Mouse (Mus musculus) myocyte (in vitro differentiated cells): ENCODE results near the gene Sppl3. TPM values are rescaled to one million over a fixed set of nuclear protein-coding genes. Genes with fewer than 3 reads are reported as not detected.

Source experiments
- H3K27me3 ChIP-seq: one replicate; pipeline ENCODE4 v1.6.1; 2011; ENCODE audit not compliant: control insufficient read depth, insufficient read depth, insufficient read length
- H3K36me3 ChIP-seq: one replicate; pipeline ENCODE4 v1.6.1; 2011; ENCODE audit not compliant: control insufficient read depth, insufficient read depth
- H3K4me2 ChIP-seq: one replicate; pipeline ENCODE4 v1.6.1; 2011; ENCODE audit warnings: low read depth, control low read depth
- H3K4me3 ChIP-seq: one replicate; pipeline ENCODE4 v1.5.1; 2011; ENCODE audit warnings: mild to moderate bottlenecking, control low read depth, moderate library complexity
- H3K79me2 ChIP-seq: one replicate; pipeline ENCODE4 v1.6.1; 2011; ENCODE audit not compliant: control insufficient read depth, insufficient read depth
- H3ac ChIP-seq: one replicate; pipeline ENCODE4 v1.6.1; 2011; ENCODE audit not compliant: control insufficient read depth, insufficient read length
- CEBPB ChIP-seq: IDR thresholded peaks from 2 replicates; pipeline ENCODE4 v1.6.1; 2011; ENCODE audit warnings: mild to moderate bottlenecking, moderate library complexity; ENCODE audit not compliant: poor library complexity, insufficient read depth, severe bottlenecking
- E2F4 ChIP-seq: IDR thresholded peaks from one replicate; pipeline ENCODE4 v1.6.1; 2011; ENCODE audit warnings: mild to moderate bottlenecking, control low read depth, moderate library complexity; ENCODE audit not compliant: insufficient read depth
- MAX ChIP-seq: IDR thresholded peaks from one replicate; pipeline ENCODE4 v1.6.1; 2011; ENCODE audit warnings: low read depth, mild to moderate bottlenecking, control low read depth
- MYOD1 ChIP-seq, 3 experiments: IDR thresholded peaks; one replicate each; pipeline ENCODE4 v1.6.1; 2011; ENCODE audit warnings: control low read depth in 2 of 3, low read depth in 2 of 3, mild to moderate bottlenecking in 2 of 3, moderate library complexity in 1 of 3; ENCODE audit not compliant: insufficient read length in 2 of 3, control insufficient read depth in 1 of 3
- MYOG ChIP-seq, 3 experiments: IDR thresholded peaks; one replicate each; pipeline ENCODE4 v1.6.1; 2011; ENCODE audit warnings: control low read depth in 2 of 3, low read depth in 2 of 3, mild to moderate bottlenecking in 2 of 3; ENCODE audit not compliant: insufficient read length in 2 of 3, control insufficient read depth in 1 of 3, insufficient read depth in 1 of 3
- POLR2A ChIP-seq: IDR thresholded peaks from one replicate; pipeline ENCODE4 v1.6.1; 2011; ENCODE audit warnings: low read depth, mild to moderate bottlenecking, control low read depth, moderate library complexity; ENCODE audit not compliant: insufficient read length
- POLR2AphosphoS2 ChIP-seq: IDR thresholded peaks from one replicate; pipeline ENCODE4 v1.6.1; 2011; ENCODE audit warnings: low read depth, control low read depth; ENCODE audit not compliant: insufficient read length
- REST ChIP-seq: IDR thresholded peaks from one replicate; pipeline ENCODE4 v1.6.1; 2011; ENCODE audit warnings: mild to moderate bottlenecking, control low read depth, moderate library complexity; ENCODE audit not compliant: insufficient read depth, insufficient read length
- SRF ChIP-seq: IDR thresholded peaks from one replicate; pipeline ENCODE4 v1.6.1; 2011; ENCODE audit warnings: low read depth; ENCODE audit not compliant: control insufficient read depth, insufficient read length
- TCF12 ChIP-seq: IDR thresholded peaks from one replicate; pipeline ENCODE4 v1.6.1; 2011; ENCODE audit warnings: mild to moderate bottlenecking, control low read depth; ENCODE audit not compliant: poor library complexity, insufficient read depth, severe bottlenecking
- TCF3 ChIP-seq: IDR thresholded peaks from one replicate; pipeline ENCODE4 v1.6.1; 2011; ENCODE audit warnings: low read depth, control low read depth; ENCODE audit not compliant: insufficient read length
- USF1 ChIP-seq: IDR thresholded peaks from one replicate; pipeline ENCODE4 v1.6.1; 2011; ENCODE audit warnings: low read depth, mild to moderate bottlenecking, control low read depth, moderate library complexity
- polyA plus RNA-seq: library from polyadenylated mRNA; unstranded; fragments of >200 nt; fragmentation: generic; extraction: Trizol; gene quantifications from one replicate; pipeline ENCODE4 v1.2.1, GENCODE M21; 2012; ENCODE audit warnings: missing spikeins

The Sppl3 gene
- polyA plus RNA-seq, 1 experiment = 24.9 TPM

GRCm38 (mm10) chr5:115118961-115119570 lies 108.1 kb downstream of the Sppl3 start, which contains the start of gene Acads:
Acads (minus strand) TSS chr5:115119346.
- Histone ChIP-seq H3K4me2 (peak within 1 kb of the TSS; percentile 61), H3K79me2 (peaks cover 21% of the 10 kb centered on the region), H3K36me3 (peaks cover 6% of the 10 kb centered on the region), H3ac (peak within 1 kb of the TSS; percentile 54), H3K4me3 (peak within 1 kb of the TSS; percentile 40), H3K27me3 (no peaks in the 10 kb centered on the region)
- TF ChIP-seq POLR2A = peak; percentile 91
- no peak for TF ChIP-seq REST
- TF ChIP-seq MYOG (IDR thresholded peaks at IDR 0.05; ENCODE audit: control insufficient read depth in 1 of 3, insufficient read depth in 1 of 3, insufficient read length in 2 of 3, low read depth in 2 of 3) = peak in 1 of 3 experiments; percentile 39
- TF ChIP-seq CEBPB = no peak
- no peak for TF ChIP-seq MAX
- TF ChIP-seq MYOD1 (IDR thresholded peaks at IDR 0.05; ENCODE audit: control insufficient read depth in 1 of 3, insufficient read length in 2 of 3, low read depth in 2 of 3) = peak in 1 of 3 experiments; percentile 52
- no peak for TF ChIP-seq TCF3
- TF ChIP-seq USF1 = no peak
- peak; percentile 89 for TF ChIP-seq POLR2AphosphoS2
- TF ChIP-seq SRF = no peak
- no peak for TF ChIP-seq TCF12
- TF ChIP-seq E2F4 = no peak

DNA sequence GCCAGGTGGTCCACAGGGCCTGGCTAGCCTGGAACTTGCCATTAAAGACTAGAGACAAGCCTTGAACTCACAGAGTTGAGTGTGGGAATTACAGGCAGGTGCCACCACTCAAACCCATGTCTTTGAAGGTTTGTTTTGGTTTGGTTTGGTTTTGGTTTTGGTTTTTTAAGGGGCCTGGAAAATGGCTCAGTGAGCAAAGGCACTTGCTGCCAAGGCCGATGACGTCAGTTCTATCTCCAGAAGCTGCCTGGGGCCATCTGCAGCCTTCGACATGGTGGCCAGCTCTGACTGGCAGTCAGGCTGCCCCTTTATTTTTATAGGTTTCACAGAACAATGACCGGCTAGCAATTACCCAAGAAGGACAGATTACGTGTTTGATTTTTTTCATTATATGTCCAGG lies 110.0 kb downstream of the Sppl3 start:
- TF ChIP-seq SRF = no peak
- TF ChIP-seq CEBPB = no peak
- TF ChIP-seq TCF3 = no peak
- no peak for TF ChIP-seq USF1
- no peak for TF ChIP-seq REST
- TF ChIP-seq MYOD1 (IDR thresholded peaks at IDR 0.05; ENCODE audit: control insufficient read depth in 1 of 3, insufficient read length in 2 of 3, low read depth in 2 of 3) = no peak
- Histone ChIP-seq H3K36me3 (peaks cover 6% of the 10 kb centered on the region), H3K4me3 (peak overlapping the region; percentile 40)

GRCm38 (mm10) chr5:115124690-115125089 lies 113.8 kb downstream of the Sppl3 start:
- H3K27me3 ChIP-seq = no peaks in the 10 kb centered on the region
- TF ChIP-seq CEBPB (no peak), MYOD1 (IDR thresholded peaks at IDR 0.05; ENCODE audit: control insufficient read depth in 1 of 3, insufficient read length in 2 of 3, low read depth in 2 of 3) (no peak), MAX (no peak), TCF3 (no peak), POLR2A (no peak), POLR2AphosphoS2 (no peak), E2F4 (no peak), REST (no peak), TCF12 (no peak), MYOG (IDR thresholded peaks at IDR 0.05; ENCODE audit: control insufficient read depth in 1 of 3, insufficient read depth in 1 of 3, insufficient read length in 2 of 3, low read depth in 2 of 3) (no peak), SRF (no peak)
- H3K79me2 ChIP-seq = no peaks in the 10 kb centered on the region
- no peak overlapping the region for H3K4me2 ChIP-seq
- no peak overlapping the region for H3ac ChIP-seq
- no peak overlapping the region for H3K4me3 ChIP-seq
- H3K36me3 ChIP-seq = peaks cover 21% of the 10 kb centered on the region

More for the DNA sequence above, 110.0 kb downstream of the Sppl3 start:
- H3K79me2 ChIP-seq = peaks cover 21% of the 10 kb centered on the region
- H3K4me2 ChIP-seq = no peak overlapping the region
- H3ac ChIP-seq = no peak overlapping the region
- no peaks in the 10 kb centered on the region for H3K27me3 ChIP-seq

DNA sequence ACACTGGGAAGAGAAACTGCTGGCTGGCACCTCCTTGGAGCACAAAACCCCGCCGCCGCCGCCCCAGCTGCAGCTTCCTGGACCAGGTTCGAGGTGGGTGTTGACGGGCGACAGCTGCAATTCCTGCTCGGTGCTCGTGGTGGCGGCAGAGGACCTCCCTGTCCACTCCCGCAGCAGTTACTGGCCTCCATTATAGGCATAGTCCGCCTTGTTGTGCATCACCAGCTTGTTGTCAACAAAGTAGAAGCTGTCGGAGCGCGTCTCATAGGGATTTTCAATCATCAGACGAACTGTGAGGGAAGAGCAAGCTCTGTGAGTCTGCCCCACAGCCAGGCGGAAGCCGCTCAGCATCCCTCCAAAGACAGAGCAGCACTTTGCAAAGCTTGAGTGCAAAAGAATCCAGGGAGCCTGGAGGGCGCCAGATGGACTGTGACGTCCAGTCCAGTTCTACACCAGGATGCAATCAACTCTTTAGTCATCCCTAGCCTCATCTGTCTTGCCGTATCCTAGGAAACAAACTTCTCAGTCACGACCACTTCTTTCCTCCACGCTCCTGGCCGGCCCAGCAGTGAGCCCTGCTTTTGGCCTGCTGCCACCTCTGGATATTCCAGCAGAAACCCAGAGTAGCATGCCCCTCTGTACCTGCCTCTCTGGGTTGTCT lies 114.4 kb downstream of the Sppl3 start:
- peaks cover 21% of the 10 kb centered on the region for H3K36me3 ChIP-seq

GRCm38 (mm10) chr5:115126578-115127312 lies 115.8 kb downstream of the Sppl3 start:
- no peak overlapping the region for H3K4me2 ChIP-seq
- TF ChIP-seq TCF3 = no peak
- no peak for TF ChIP-seq POLR2AphosphoS2
- TF ChIP-seq POLR2A = no peak
- TF ChIP-seq MYOD1 (IDR thresholded peaks at IDR 0.05; ENCODE audit: control insufficient read depth in 1 of 3, insufficient read length in 2 of 3, low read depth in 2 of 3) = no peak
- TF ChIP-seq REST = no peak
- no peak for TF ChIP-seq CEBPB
- no peak for TF ChIP-seq E2F4
- no peak for TF ChIP-seq USF1
- TF ChIP-seq MAX = no peak
- no peak for TF ChIP-seq TCF12
- no peak for TF ChIP-seq MYOG (IDR thresholded peaks at IDR 0.05; ENCODE audit: control insufficient read depth in 1 of 3, insufficient read depth in 1 of 3, insufficient read length in 2 of 3, low read depth in 2 of 3)
- no peak for TF ChIP-seq SRF
- H3ac ChIP-seq = no peak overlapping the region
- peaks cover 21% of the 10 kb centered on the region for H3K36me3 ChIP-seq
- H3K4me3 ChIP-seq = no peak overlapping the region
- H3K27me3 ChIP-seq = no peaks in the 10 kb centered on the region
- H3K79me2 ChIP-seq = no peaks in the 10 kb centered on the region

More for the DNA sequence above, 114.4 kb downstream of the Sppl3 start:
- Histone ChIP-seq H3ac (no peak overlapping the region), H3K4me3 (no peak overlapping the region), H3K4me2 (no peak overlapping the region), H3K27me3 (no peaks in the 10 kb centered on the region), H3K79me2 (no peaks in the 10 kb centered on the region)
- peak in 1 of 3 experiments; percentile 38 for TF ChIP-seq MYOD1 (IDR thresholded peaks at IDR 0.05; ENCODE audit: control insufficient read depth in 1 of 3, insufficient read length in 2 of 3, low read depth in 2 of 3)
- no peak for TF ChIP-seq REST
